Mouse (Mus musculus) megakaryocyte, embryonic 14.5 days (primary cell): ENCODE measurements at regions not wholly inside any gene's neighbourhood (a gene's known extent, or its start where the extent isn't known, plus 50 kb on each side); places are given as distances from the start of the nearest gene placed in this dataset.

Source experiments
- FLI1 ChIP-seq: IDR thresholded peaks from 2 replicates; pipeline ENCODE4 v1.6.1; 2012; ENCODE audit warnings: low read length, inconsistent platforms, mixed read lengths
- GATA1 ChIP-seq: IDR thresholded peaks from 3 replicates; pipeline ENCODE4 v1.6.1; 2012; ENCODE audit warnings: mixed read lengths, low read length, inconsistent platforms, borderline replicate concordance

DNA sequence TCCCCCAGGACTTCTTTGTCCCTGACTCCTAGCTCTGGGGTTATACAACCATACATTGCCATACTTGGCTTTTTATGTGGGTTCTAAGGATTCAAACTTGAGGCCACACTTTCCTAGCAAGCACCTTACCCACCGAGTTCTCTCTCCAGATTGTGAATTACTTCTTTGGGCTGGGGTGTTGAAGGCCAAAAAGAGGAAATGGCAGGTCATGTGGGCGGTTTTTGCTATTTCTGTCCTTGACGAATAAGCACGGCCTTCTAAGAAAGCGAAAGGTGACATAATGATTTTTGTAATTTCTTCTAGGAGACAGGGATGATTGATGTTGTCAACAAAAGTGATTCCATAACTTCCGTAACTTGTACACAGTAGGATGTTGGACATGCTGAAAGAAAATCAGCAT is 176.5 kb downstream of the S1pr1 start:
- TF ChIP-seq GATA1 (no peak), FLI1 (no peak)
